Mouse (Mus musculus) lung, adult 2 months (tissue): Measurements from ENCODE around the gene Theg.

Source experiments
- CTCF ChIP-seq: fragments of 200-500 bp; IDR thresholded peaks from 2 replicates; pipeline ENCODE4 v1.5.1; 2011; ENCODE audit warnings: mild to moderate bottlenecking, low read length, control low read depth; ENCODE audit not compliant: insufficient read depth
- POLR2A ChIP-seq: fragments of 200-500 bp; IDR thresholded peaks from 2 replicates; pipeline ENCODE4 v1.6.1; 2011; ENCODE audit warnings: low read depth, mild to moderate bottlenecking, control low read depth, low read length, borderline replicate concordance; ENCODE audit errors: extremely low read depth

GRCm38 (mm10) chr10:79595590-79595929 lies 8.4 kb upstream of the Theg start:
- TF ChIP-seq POLR2A (no peak), CTCF (no peak)
